Mouse (Mus musculus) E14TG2a.4 (cell line): ENCODE results near the gene Fbxo21.

ENCODE experiments used
- H3K27me3 ChIP-seq: 2 replicates; pipeline ENCODE4 v1.6.1; 2014; ENCODE audit warnings: low read length, control low read depth; ENCODE audit not compliant: insufficient read depth
- H3K36me3 ChIP-seq: 2 replicates; pipeline ENCODE4 v1.6.1; 2014; ENCODE audit warnings: low read length, control low read depth; ENCODE audit not compliant: insufficient read depth
- H3K4me1 ChIP-seq: replicated peaks from 2 replicates; pipeline ENCODE4 v1.6.1; 2014; ENCODE audit warnings: low read depth, low read length, control low read depth
- H3K4me3 ChIP-seq: replicated peaks from 2 replicates; pipeline ENCODE4 v1.5.1; 2014; ENCODE audit warnings: mild to moderate bottlenecking, low read length
- H3K9me3 ChIP-seq: 2 replicates; pipeline ENCODE4 v1.6.1; 2014; ENCODE audit warnings: low read length, control low read depth
- CTCF ChIP-seq: conservative IDR thresholded peaks from 2 replicates; pipeline ENCODE4 v1.5.1; 2014; ENCODE audit warnings: low read length
- NANOG ChIP-seq: IDR thresholded peaks from 2 replicates; pipeline ENCODE4 v1.6.1; 2014; ENCODE audit warnings: borderline replicate concordance, low read length, mixed read lengths
- POU5F1 ChIP-seq: IDR thresholded peaks from 2 replicates; pipeline ENCODE4 v1.6.1; 2014; ENCODE audit warnings: low read length, borderline replicate concordance

Fbxo21 gene

GRCm38 (mm10) chr5:118015028-118015427, 38.5 kb downstream of the Fbxo21 start:
- TF ChIP-seq CTCF = no peak
- TF ChIP-seq NANOG = peak; percentile 10; the same call in 1 of the 2 replicates
- Histone ChIP-seq H3K36me3 (peaks cover 4% of the 10 kb centered on the region), H3K9me3 (no peaks in the 10 kb centered on the region), H3K4me3 (peak overlapping the region; percentile 43), H3K4me1 (peaks cover 35% of the 10 kb centered on the region), H3K27me3 (peaks cover 19% of the 10 kb centered on the region)

DNA sequence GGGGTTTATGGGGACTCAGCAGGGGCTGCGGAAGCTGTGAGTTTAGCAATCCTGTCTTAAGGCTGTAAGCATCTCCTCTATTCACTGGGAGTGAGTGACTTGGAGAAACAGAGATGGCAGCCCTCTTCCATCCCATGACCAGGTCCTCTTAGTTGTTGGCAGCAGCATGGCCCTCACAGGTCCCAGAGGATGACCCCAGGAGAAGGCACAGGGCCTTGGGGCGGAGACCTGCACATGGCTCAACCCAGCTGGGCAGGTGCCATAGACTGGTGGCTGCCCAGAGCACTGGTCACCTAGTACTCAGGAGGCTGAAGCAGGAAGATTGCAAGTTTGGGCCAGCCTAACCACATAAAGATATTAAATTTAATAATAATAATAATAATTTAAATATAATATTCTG, 39.1 kb downstream of the Fbxo21 start:
- Histone ChIP-seq H3K9me3 (no peaks in the 10 kb centered on the region), H3K4me3 (no peak overlapping the region), H3K36me3 (no peaks in the 10 kb centered on the region), H3K27me3 (peaks cover 25% of the 10 kb centered on the region), H3K4me1 (peaks cover 29% of the 10 kb centered on the region)
- TF ChIP-seq CTCF (no peak), POU5F1 (no peak), NANOG (no peak)

DNA sequence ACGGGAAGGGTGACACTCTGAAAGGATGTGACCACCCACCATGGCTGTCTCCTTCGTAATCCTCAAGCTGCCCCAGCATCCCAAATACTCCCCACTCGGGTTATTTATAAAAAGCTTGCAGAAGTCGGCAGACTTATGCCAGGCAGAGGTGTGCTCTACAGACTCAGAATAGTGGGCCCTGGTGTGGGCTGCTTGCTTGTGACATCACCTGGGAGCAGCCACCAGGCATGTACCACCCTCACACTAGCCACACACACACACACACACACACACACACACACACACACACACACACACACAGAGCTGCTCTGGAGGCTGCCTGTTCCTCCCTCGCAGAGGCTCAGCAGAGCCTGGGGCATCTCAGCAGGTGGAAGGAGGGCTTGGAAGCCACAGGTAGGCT, 41.0 kb downstream of the Fbxo21 start:
- Histone ChIP-seq H3K36me3 (no peaks in the 10 kb centered on the region), H3K9me3 (no peaks in the 10 kb centered on the region), H3K4me1 (peaks cover 21% of the 10 kb centered on the region), H3K4me3 (no peak overlapping the region), H3K27me3 (peaks cover 25% of the 10 kb centered on the region)
- no peak for TF ChIP-seq CTCF
- no peak for TF ChIP-seq NANOG
- TF ChIP-seq POU5F1 = no peak

DNA sequence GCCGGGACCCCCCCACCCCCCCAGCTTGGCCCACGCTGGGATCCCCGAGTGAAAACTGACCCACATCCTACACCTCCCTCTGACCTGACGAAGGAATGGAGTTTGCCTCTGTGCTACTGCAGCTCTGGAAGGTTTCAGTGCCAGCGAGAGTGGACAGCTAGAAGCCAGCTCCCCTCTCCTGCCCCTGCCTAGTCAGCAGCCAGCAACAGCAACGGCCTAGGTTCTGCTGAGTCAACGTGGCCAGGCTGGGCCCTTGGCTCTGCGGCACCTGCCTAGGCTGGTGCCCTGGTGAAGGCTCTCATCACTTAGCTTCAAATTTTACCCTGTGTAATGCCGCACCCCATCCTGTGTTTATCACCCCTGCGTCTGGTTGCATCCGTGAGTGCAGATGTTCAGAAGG, 43.4 kb downstream of the Fbxo21 start:
- no peaks in the 10 kb centered on the region for H3K36me3 ChIP-seq
- TF ChIP-seq NANOG (no peak), CTCF (no peak), POU5F1 (no peak)
- H3K4me3 ChIP-seq = no peak overlapping the region
- no peaks in the 10 kb centered on the region for H3K9me3 ChIP-seq
- peaks cover 13% of the 10 kb centered on the region for H3K4me1 ChIP-seq
- H3K27me3 ChIP-seq = peaks cover 34% of the 10 kb centered on the region

- Histone ChIP-seq H3K27me3 (peaks cover 60% of the 10 kb centered on the region), H3K9me3 (no peaks in the 10 kb centered on the region)
- TF ChIP-seq POU5F1 (no peak), CTCF (no peak), NANOG (no peak)
Measured at GRCm38 (mm10) chr5:118023053-118023452, 46.5 kb downstream of the Fbxo21 start.

GRCm38 (mm10) chr5:118025880-118026279, 49.4 kb downstream of the Fbxo21 start:
- Histone ChIP-seq H3K27me3 (peaks cover 66% of the 10 kb centered on the region), H3K4me1 (peaks cover 44% of the 10 kb centered on the region), H3K4me3 (peak overlapping the region; percentile 80), H3K9me3 (no peaks in the 10 kb centered on the region), H3K36me3 (no peaks in the 10 kb centered on the region)
- TF ChIP-seq NANOG (no peak), CTCF (no peak), POU5F1 (no peak)

More at GRCm38 (mm10) chr5:118023053-118023452, 46.5 kb downstream of the Fbxo21 start:
- Histone ChIP-seq H3K4me3 (no peak overlapping the region), H3K36me3 (no peaks in the 10 kb centered on the region), H3K4me1 (peaks cover 22% of the 10 kb centered on the region)

DNA sequence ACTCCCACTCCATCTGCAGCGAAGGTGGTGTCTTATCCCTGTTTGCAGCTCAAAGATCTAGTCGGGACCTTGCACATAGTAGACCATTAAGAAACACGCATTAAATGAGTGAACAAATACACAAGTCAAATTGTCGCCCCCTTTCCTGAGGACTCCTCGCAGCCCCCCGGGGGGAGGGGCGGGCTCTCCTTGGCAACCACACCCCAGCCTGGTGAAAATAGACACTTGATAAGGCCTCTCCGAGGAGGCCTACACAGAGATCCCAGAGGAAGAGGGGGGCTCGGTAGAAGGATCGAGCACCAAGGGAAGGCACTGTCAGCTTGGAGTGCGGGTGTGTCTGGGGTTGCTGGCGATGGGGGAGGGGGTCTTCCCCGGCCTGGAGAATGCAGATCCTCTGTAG, 49.8 kb downstream of the Fbxo21 start:
- Histone ChIP-seq H3K9me3 (no peaks in the 10 kb centered on the region), H3K4me1 (peaks cover 48% of the 10 kb centered on the region), H3K36me3 (no peaks in the 10 kb centered on the region), H3K27me3 (peaks cover 66% of the 10 kb centered on the region), H3K4me3 (peak overlapping the region; percentile 80)
- TF ChIP-seq POU5F1 = no peak

- peak overlapping the region; percentile 80 for H3K4me3 ChIP-seq
- no peaks in the 10 kb centered on the region for H3K36me3 ChIP-seq
- H3K4me1 ChIP-seq = peaks cover 54% of the 10 kb centered on the region
- TF ChIP-seq CTCF (no peak), POU5F1 (no peak), NANOG (no peak)
- H3K27me3 ChIP-seq = peaks cover 66% of the 10 kb centered on the region
- no peaks in the 10 kb centered on the region for H3K9me3 ChIP-seq
Measured at GRCm38 (mm10) chr5:118027101-118027697, 50.7 kb downstream of the Fbxo21 start.

DNA sequence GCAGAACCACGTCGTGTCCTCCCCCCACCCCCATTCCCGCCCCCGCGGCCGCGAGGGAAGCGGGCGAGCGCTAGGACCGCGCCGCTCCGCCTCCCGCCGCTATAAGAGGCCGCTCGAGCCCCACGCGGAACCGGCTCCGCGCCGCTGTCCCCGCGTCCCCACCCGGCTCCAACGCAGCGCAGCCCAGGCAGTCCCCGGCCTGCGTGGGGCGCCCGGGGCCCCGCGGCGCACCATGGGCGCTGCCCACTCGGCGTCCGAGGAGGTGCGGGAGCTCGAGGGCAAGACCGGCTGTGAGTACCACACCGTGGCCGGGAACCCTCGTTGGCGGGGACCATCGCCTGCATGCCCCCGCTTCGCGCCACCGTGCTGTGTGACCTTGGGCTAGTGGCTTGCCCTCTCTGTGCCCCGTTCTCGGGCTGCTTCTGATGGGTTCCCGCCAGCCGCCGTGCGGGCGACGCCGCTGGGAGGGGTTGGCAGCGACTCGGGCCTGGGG, 51.2 kb downstream of the Fbxo21 start, which contains the start of gene Tesc:
Tesc (plus strand) TSS at position 46 of the 493 bp plus-strand sequence.
- H3K36me3 ChIP-seq = no peaks in the 10 kb centered on the region
- no peaks in the 10 kb centered on the region for H3K9me3 ChIP-seq
- H3K4me3 ChIP-seq = peak within 1 kb of the TSS; percentile 80
- peaks cover 56% of the 10 kb centered on the region for H3K4me1 ChIP-seq
- H3K27me3 ChIP-seq = peaks cover 65% of the 10 kb centered on the region
- TF ChIP-seq CTCF (no peak), POU5F1 (no peak), NANOG (no peak)
